Mouse (Mus musculus) G1E (cell line): ENCODE measurements around the gene Rsph6a.

Source experiments
- CTCF ChIP-seq: IDR thresholded peaks from 2 replicates; pipeline ENCODE4 v1.5.1; 2012; ENCODE audit warnings: low read depth, low read length, inconsistent platforms, mixed read lengths
- GATA1 ChIP-seq: IDR thresholded peaks from 2 replicates; pipeline ENCODE4 v1.6.1; 2012; ENCODE audit warnings: borderline replicate concordance, low read length, inconsistent platforms, mixed read lengths
- GATA2 ChIP-seq: IDR thresholded peaks from 2 replicates; pipeline ENCODE4 v1.6.1; 2012; ENCODE audit warnings: low read depth, low read length, inconsistent platforms, borderline replicate concordance
- POLR2AphosphoS5 ChIP-seq: IDR thresholded peaks from 2 replicates; pipeline ENCODE4 v1.6.1; 2012; ENCODE audit warnings: low read depth, low read length, inconsistent platforms; ENCODE audit not compliant: insufficient replicate concordance
- TAL1 ChIP-seq: conservative IDR thresholded peaks from 2 replicates; pipeline ENCODE4 v1.6.1; 2012; ENCODE audit warnings: low read depth, low read length, inconsistent platforms, mixed read lengths

GRCm38 (mm10) chr7:19051161-19051560 lies 3.3 kb upstream of the Rsph6a start:
- TF ChIP-seq CTCF (no peak), GATA1 (no peak), POLR2AphosphoS5 (no peak), TAL1 (no peak), GATA2 (no peak)
